Mouse (Mus musculus): ENCODE measurements at regions not wholly inside any gene's neighbourhood (a gene's known extent, or its start where the extent isn't known, plus 50 kb on each side); places are given as distances from the start of the nearest gene placed in this dataset.

DNA sequence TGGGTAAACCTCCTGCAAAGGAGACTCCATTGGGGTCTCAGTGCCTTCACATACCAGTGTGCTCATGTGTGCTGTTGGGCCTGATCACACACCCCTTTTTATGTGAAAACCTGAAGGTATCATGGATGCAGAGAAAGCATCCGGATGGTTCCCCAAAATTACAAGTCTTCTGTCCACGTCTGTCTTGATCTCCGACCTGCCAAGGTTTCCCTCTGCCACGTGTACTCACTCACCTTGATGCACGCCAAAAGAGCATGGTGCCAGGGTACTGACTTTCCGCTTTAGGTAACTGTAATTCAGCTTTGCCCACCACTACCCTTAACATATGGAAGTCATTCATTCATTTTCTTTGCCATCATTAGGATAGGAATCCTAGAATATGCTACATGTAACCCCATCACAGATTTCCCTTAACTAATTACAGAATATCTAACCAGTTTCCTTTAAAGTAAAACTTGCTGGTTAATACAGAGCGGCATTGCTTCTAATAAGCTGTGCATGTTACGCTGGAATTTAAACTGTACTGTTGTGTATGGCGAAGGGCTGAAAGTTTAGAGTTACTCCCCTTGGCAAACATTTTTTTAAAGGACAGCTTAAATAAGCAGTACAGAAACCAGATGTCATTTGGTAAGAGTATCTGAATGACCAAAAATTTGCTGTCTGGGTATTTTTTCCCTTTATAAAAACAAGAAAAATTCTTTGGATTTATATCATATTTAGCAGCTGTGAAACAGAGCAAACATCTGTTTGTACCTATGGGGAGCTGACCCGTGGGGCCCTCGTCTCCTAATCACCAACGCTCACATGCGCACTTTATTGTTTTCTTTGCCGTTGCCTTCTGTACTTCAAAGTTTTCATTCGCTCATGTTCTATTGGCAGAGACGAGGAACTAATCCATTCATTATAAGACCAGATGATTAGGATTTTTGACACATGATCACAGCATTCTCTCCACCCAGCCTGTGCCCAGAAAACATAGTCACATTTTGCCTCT, 131.4 kb upstream of the Gm15217 start:
- Histone ChIP-seq H3K27ac (ENCODE audit: insufficient read depth, low read length) (no peak overlapping the region), H3K4me3 (ENCODE audit: insufficient read depth, low read length) (no peak overlapping the region), H3K4me1 (ENCODE audit: control insufficient read depth, insufficient read depth, low read length) (no peaks in the 10 kb centered on the region)
- TF ChIP-seq CTCF (IDR thresholded peaks at IDR 0.05; ENCODE audit: extremely low read depth, insufficient read depth, low read length) (no peak), POLR2A (IDR thresholded peaks at IDR 0.05; ENCODE audit: extremely low read depth, insufficient read depth, low read length) (no peak)

DNA sequence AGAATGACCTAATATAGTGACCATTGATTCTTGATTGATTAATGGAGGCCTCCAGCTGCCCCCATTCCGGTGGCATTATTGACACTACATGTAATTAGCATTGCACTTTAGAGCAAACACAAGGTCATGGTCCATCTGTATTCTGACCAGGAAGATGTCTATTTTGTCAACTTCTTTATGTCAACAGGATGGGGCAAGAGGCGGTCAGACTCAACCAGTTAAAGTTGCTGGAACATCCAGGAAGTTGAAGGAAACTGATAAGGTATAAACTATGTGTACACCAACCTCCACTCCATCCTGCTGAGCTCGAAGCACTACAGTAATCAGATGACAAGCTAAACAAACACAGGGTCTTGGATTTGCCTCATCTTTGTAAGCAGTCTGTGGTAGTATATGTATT, 130.1 kb upstream of the Gm15217 start:
- no peak overlapping the region for H3K4me3 ChIP-seq (ENCODE audit: insufficient read depth, low read length)
- H3K4me1 ChIP-seq (ENCODE audit: control insufficient read depth, insufficient read depth, low read length), result no peaks in the 10 kb centered on the region
- H3K27ac ChIP-seq (ENCODE audit: insufficient read depth, low read length), result no peak overlapping the region
- TF ChIP-seq CTCF (IDR thresholded peaks at IDR 0.05; ENCODE audit: extremely low read depth, insufficient read depth, low read length), result no peak
- TF ChIP-seq POLR2A (IDR thresholded peaks at IDR 0.05; ENCODE audit: extremely low read depth, insufficient read depth, low read length), result no peak

DNA sequence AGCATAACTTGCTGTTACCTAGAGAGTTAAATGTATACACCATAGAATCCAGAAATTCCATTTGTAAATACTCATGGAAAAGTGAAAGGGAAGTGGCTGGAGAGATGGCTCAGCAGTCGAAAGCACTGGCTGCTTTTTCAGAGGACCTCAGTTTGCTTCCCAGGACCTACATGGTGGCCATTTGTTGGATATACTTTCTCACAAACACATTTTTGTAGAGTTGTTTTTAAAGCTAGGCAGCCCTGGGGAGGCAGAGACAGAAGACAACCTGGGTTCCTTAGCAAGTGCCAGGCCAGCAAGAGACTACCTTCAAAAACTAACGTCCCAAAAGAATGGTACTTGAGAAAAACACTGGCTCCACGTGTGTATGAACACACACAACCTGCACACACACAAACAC, 124.0 kb upstream of the Gm15217 start:
- TF ChIP-seq POLR2A (IDR thresholded peaks at IDR 0.05; ENCODE audit: extremely low read depth, insufficient read depth, low read length), result no peak
- no peak for TF ChIP-seq CTCF (IDR thresholded peaks at IDR 0.05; ENCODE audit: extremely low read depth, insufficient read depth, low read length)
- H3K27ac ChIP-seq (ENCODE audit: insufficient read depth, low read length), result no peak overlapping the region
- no peak overlapping the region for H3K4me3 ChIP-seq (ENCODE audit: insufficient read depth, low read length)
- no peaks in the 10 kb centered on the region for H3K4me1 ChIP-seq (ENCODE audit: control insufficient read depth, insufficient read depth, low read length)

DNA sequence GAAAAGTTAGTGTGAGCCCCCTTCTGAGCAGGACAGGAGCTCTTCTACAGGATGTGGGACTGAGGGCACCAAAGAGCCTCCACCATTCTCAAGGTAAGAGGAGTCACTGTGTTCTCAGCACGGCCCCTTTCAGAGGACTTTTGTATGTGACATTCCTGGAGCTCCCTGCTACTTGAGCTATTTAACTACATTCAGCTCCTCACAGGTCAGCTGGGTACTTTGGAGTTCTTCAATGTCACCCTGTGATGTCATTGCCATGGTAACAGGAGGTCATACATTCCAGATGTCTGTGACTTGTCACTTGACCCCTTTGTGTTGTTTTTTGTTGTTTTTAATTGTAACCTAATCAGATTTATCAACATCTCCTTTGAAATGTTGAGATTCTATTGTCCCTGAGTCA, 122.9 kb upstream of the Gm15217 start:
- Histone ChIP-seq H3K4me1 (ENCODE audit: control insufficient read depth, insufficient read depth, low read length) (no peaks in the 10 kb centered on the region), H3K4me3 (ENCODE audit: insufficient read depth, low read length) (no peak overlapping the region), H3K27ac (ENCODE audit: insufficient read depth, low read length) (no peak overlapping the region)
- no peak for TF ChIP-seq CTCF (IDR thresholded peaks at IDR 0.05; ENCODE audit: extremely low read depth, insufficient read depth, low read length)
- TF ChIP-seq POLR2A (IDR thresholded peaks at IDR 0.05; ENCODE audit: extremely low read depth, insufficient read depth, low read length), result no peak

DNA sequence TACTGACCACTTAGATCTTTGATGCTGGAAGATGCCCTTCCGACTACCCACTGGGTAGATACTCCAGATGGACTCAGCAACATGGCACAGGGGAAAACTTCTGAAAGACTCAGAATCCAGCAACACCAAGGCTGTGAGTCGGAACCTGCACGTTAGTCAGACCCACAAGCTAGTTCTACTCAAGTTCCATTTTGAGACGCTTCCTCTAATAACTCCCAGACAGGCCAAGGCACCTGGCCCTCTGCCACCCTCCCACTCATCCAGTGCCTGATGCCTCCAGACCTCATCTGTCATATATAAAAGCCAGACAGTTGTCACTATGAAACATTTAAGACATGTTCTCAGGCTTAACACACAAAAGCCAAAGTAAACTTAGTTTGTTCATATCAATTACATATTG, 121.9 kb upstream of the Gm15217 start:
- TF ChIP-seq POLR2A (IDR thresholded peaks at IDR 0.05; ENCODE audit: extremely low read depth, insufficient read depth, low read length) (no peak), CTCF (IDR thresholded peaks at IDR 0.05; ENCODE audit: extremely low read depth, insufficient read depth, low read length) (no peak)
- no peak overlapping the region for H3K4me3 ChIP-seq (ENCODE audit: insufficient read depth, low read length)
- H3K4me1 ChIP-seq (ENCODE audit: control insufficient read depth, insufficient read depth, low read length), result no peaks in the 10 kb centered on the region
- no peak overlapping the region for H3K27ac ChIP-seq (ENCODE audit: insufficient read depth, low read length)

DNA sequence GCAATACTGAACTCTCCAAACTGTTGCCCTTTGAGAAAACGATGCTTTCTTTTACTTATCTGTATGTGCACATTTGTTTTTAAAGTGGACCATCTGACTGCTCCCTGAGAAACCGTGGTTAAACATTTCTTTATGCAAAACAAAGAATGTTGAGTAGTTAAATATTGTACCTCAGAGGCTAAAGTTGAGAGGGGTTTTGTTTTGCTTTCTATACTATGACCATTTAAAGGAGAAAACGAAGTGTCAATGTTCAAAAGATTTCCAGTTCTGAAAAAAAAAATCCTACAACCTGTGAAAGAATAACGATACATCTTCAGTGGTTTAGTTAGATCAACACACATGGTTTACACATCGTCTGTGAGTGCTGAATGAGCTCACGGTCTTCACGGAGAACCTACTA, 120.7 kb upstream of the Gm15217 start:
- no peak for TF ChIP-seq CTCF (IDR thresholded peaks at IDR 0.05; ENCODE audit: extremely low read depth, insufficient read depth, low read length)
- no peak for TF ChIP-seq POLR2A (IDR thresholded peaks at IDR 0.05; ENCODE audit: extremely low read depth, insufficient read depth, low read length)
- no peak overlapping the region for H3K4me3 ChIP-seq (ENCODE audit: insufficient read depth, low read length)
- no peak overlapping the region for H3K27ac ChIP-seq (ENCODE audit: insufficient read depth, low read length)
- H3K4me1 ChIP-seq (ENCODE audit: control insufficient read depth, insufficient read depth, low read length), result no peaks in the 10 kb centered on the region

DNA sequence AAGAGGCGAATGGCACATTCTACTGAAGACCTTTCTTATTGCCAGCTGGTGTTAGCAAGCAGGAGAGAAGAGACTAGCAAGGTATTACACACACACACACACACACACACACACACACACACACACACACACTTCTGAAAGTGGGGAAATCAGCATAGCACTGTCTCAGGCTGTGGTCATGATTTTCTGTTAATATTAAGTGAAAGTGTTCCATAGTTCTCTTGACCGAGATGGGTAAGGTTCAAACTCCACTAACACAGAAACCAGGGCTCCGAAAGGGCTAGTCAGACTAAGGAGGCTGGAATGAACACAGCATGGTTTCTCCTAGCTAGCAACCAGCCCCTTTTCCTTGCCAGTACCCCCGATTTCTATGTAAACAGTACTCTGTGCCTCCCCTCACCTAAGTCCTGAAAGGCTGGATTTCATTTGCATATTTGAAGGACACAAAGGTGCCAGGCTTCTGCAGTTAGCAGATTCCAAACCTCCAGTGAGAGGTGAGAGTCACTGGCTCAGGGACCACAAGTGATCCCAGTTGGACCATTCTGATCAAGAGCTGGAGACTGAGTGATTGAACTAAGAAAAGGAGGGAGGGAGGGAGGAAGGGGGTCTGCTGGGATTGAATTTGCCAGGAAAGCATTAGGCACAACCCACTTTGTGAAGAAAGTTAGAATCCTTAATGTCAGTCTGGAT, 118.8 kb upstream of the Gm15217 start:
- no peak for TF ChIP-seq POLR2A (IDR thresholded peaks at IDR 0.05; ENCODE audit: extremely low read depth, insufficient read depth, low read length)
- TF ChIP-seq CTCF (IDR thresholded peaks at IDR 0.05; ENCODE audit: extremely low read depth, insufficient read depth, low read length), result no peak
- Histone ChIP-seq H3K27ac (ENCODE audit: insufficient read depth, low read length) (no peak overlapping the region), H3K4me3 (ENCODE audit: insufficient read depth, low read length) (no peak overlapping the region), H3K4me1 (ENCODE audit: control insufficient read depth, insufficient read depth, low read length) (no peaks in the 10 kb centered on the region)

DNA sequence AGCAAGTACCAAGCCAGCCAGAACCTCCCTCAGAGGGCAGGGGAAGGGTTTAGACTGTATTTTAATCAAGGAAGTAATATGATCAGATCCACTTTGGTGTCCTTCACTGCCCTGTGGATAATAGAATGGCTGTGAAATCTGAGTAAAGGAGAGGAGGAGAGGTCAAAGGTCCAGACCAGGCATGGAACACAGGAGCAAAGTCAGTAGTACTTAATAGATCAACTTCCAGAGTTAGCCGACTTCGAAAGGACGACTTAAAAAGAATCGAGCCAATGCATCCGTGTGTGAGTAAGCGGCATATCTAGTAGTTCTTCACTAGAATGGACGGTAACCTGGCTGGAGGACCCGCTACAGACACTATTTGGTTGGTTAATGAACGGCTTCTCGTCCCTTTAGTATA, 103.8 kb upstream of the Gm15217 start:
- Histone ChIP-seq H3K27ac (ENCODE audit: insufficient read depth, low read length) (no peak overlapping the region), H3K4me1 (ENCODE audit: control insufficient read depth, insufficient read depth, low read length) (no peaks in the 10 kb centered on the region), H3K4me3 (ENCODE audit: insufficient read depth, low read length) (no peak overlapping the region)
- TF ChIP-seq CTCF (IDR thresholded peaks at IDR 0.05; ENCODE audit: extremely low read depth, insufficient read depth, low read length), result no peak
- TF ChIP-seq POLR2A (IDR thresholded peaks at IDR 0.05; ENCODE audit: extremely low read depth, insufficient read depth, low read length), result no peak

DNA sequence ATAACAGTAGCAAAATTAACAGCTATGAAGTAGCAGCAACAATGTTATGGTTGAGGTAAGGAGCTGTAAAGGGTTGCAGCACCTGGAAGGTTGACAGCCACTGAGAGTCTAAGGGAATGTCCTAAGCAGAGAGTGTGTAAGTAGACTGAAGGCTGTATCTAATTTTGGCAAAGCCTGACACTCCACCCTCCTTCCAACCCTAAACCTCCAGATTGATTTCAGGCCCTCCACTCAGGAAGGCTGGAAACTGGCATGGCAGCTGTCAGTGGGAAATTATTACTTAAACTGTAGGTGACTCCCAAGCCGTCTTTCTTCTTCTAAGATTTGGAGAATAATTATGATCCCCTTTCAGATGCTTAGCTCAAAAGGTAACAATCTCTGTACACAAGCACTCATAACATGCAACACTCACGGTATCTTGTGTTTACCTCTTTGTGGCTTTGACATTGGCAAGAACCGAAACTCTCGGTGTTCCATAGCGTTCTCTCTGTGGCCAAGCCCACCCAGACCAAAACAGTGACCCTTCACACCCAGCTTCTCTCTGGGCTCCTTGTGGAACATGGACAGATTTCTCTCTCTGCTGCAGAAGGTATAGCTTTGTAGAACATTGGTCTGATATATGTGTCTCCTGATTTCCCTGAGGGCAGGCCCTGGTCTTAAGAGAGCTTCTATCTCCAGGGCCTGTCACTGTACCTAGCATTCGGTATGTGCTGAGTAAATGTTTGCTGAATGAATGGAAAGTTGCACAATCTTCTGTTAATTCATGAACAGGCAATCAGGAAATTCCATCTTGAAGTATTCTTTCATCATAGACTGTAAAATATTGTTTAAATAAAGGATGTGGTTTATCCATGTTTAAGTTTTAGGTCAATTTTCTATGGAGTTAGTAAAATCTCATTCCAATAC, 102.0 kb upstream of the Gm15217 start:
- TF ChIP-seq CTCF (IDR thresholded peaks at IDR 0.05; ENCODE audit: extremely low read depth, insufficient read depth, low read length), result no peak
- no peak for TF ChIP-seq POLR2A (IDR thresholded peaks at IDR 0.05; ENCODE audit: extremely low read depth, insufficient read depth, low read length)
- H3K4me3 ChIP-seq (ENCODE audit: insufficient read depth, low read length), result no peak overlapping the region
- H3K27ac ChIP-seq (ENCODE audit: insufficient read depth, low read length), result no peak overlapping the region
- no peaks in the 10 kb centered on the region for H3K4me1 ChIP-seq (ENCODE audit: control insufficient read depth, insufficient read depth, low read length)

Data from cortical plate, adult 2 months (tissue).